Mouse (Mus musculus) retina, adult 2 months (tissue): ENCODE data around the gene Acadvl.

ENCODE experiments used
- DNase-seq: peaks from one replicate; pipeline ENCODE4 v3.0.0-alpha.2; 2012; ENCODE audit warnings: low read depth, low spot score

Acadvl gene

GRCm38 (mm10) chr11:70014880-70015558, at the start of gene Acadvl:
TSS of gene Acadvl (minus strand) at chr11:70015411.
- DNase-seq: peak; percentile 73

GRCm38 (mm10) chr11:70063053-70063452, 47.8 kb upstream of the Acadvl start:
- DNase-seq: no peak

- DNase-seq: no peak
These were observed 44.7 kb upstream of the Acadvl start for GRCm38 (mm10) chr11:70059930-70060329.

GRCm38 (mm10) chr11:70057805-70058204, 42.6 kb upstream of the Acadvl start:
- DNase-seq: no peak

- peak; percentile 53 for DNase-seq
These were observed 40.5 kb upstream of the Acadvl start for GRCm38 (mm10) chr11:70055618-70056214.

- DNase-seq: no peak
These were observed 38.8 kb upstream of the Acadvl start, which contains the start of gene Asgr1 for GRCm38 (mm10) chr11:70053898-70054570. TSS of gene Asgr1 (plus strand) at chr11:70054085.

GRCm38 (mm10) chr11:70053156-70053555, 37.9 kb upstream of the Acadvl start:
- DNase-seq: peak; percentile 9

GRCm38 (mm10) chr11:70049816-70050215, 34.6 kb upstream of the Acadvl start:
- no peak for DNase-seq

GRCm38 (mm10) chr11:70049366-70049765, 34.2 kb upstream of the Acadvl start:
- no peak for DNase-seq

GRCm38 (mm10) chr11:70045435-70045834, 30.2 kb upstream of the Acadvl start:
- DNase-seq: no peak

GRCm38 (mm10) chr11:70043665-70044064, 28.5 kb upstream of the Acadvl start:
- no peak for DNase-seq

GRCm38 (mm10) chr11:70042309-70043085, 27.3 kb upstream of the Acadvl start:
- DNase-seq: no peak

- no peak for DNase-seq
These were observed 25.0 kb upstream of the Acadvl start for GRCm38 (mm10) chr11:70040184-70040583.

- DNase-seq: no peak
These were observed 24.4 kb upstream of the Acadvl start for GRCm38 (mm10) chr11:70039631-70040030.

GRCm38 (mm10) chr11:70038174-70038573, 23.0 kb upstream of the Acadvl start:
- no peak for DNase-seq

GRCm38 (mm10) chr11:70031321-70031670, 16.1 kb upstream of the Acadvl start:
- DNase-seq: no peak

- DNase-seq: no peak
These were observed 15.6 kb upstream of the Acadvl start for GRCm38 (mm10) chr11:70030651-70031320.

GRCm38 (mm10) chr11:70029829-70030550, 14.8 kb upstream of the Acadvl start:
- DNase-seq: no peak

- no peak for DNase-seq
These were observed 14.1 kb upstream of the Acadvl start for GRCm38 (mm10) chr11:70029130-70029801.

GRCm38 (mm10) chr11:70028401-70029129, 13.4 kb upstream of the Acadvl start:
- DNase-seq: no peak
